Mouse (Mus musculus): ENCODE measurements at regions not wholly inside any gene's neighbourhood (a gene's known extent, or its start where the extent isn't known, plus 50 kb on each side); places are given as distances from the start of the nearest gene placed in this dataset.

DNA sequence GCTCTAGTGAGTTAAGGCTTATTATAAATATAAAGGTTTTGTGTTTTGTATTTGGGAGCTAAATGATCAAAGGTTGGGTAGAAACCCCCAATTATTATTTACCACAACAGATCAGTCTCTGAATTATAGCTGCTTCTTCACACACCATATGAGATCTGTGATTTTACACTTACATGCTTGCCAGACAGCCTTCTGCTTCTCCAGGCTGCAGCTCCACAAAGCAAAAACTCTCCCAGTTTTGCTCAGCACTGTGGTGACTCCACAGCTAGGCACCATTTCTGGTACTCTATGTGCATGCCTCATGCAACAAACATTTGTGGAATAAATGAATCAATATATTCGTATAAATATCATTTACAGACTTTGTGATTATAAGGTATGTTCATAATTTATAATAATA lies 199.4 kb upstream of the Gm10306 start:
- Histone ChIP-seq H3K27ac (ENCODE audit: low read depth) (no peak overlapping the region), H3K36me3 (replicated peaks; ENCODE audit: control insufficient read depth, insufficient read depth, low read length) (no peaks in the 10 kb centered on the region), H3K4me3 (ENCODE audit: low read depth, low read length) (no peak overlapping the region), H3K4me1 (ENCODE audit: control insufficient read depth, insufficient read depth) (no peaks in the 10 kb centered on the region), H3K27me3 (ENCODE audit: control insufficient read depth, insufficient read depth, low read length) (no peaks in the 10 kb centered on the region), H3K9me3 (replicated peaks; ENCODE audit: control insufficient read depth, low read length) (no peaks in the 10 kb centered on the region), H3K4me2 (ENCODE audit: low read depth, low read length) (no peak overlapping the region), H3K9ac (replicated peaks; ENCODE audit: low read depth, low read length) (no peak overlapping the region)
- 53% methylated on average over 1 of the region's 1 CpGs for WGBS
- no peak for ATAC-seq (ENCODE audit: insufficient read depth, low read depth)
- TF ChIP-seq EP300 (IDR thresholded peaks at IDR 0.05; ENCODE audit: low read depth) = no peak
- no peak for TF ChIP-seq CTCF (IDR thresholded peaks at IDR 0.05; ENCODE audit: low read depth)
- DNase-seq (ENCODE audit: low spot score) = no peak

- ATAC-seq (ENCODE audit: insufficient read depth, low read depth) = no peak
- DNase-seq (ENCODE audit: low spot score) = no peak
- TF ChIP-seq CTCF (IDR thresholded peaks at IDR 0.05; ENCODE audit: low read depth) (no peak), EP300 (IDR thresholded peaks at IDR 0.05; ENCODE audit: low read depth) (no peak)
Measured at GRCm38 (mm10) chr4:94360810-94361527, 195.4 kb upstream of the Gm10306 start.

DNA sequence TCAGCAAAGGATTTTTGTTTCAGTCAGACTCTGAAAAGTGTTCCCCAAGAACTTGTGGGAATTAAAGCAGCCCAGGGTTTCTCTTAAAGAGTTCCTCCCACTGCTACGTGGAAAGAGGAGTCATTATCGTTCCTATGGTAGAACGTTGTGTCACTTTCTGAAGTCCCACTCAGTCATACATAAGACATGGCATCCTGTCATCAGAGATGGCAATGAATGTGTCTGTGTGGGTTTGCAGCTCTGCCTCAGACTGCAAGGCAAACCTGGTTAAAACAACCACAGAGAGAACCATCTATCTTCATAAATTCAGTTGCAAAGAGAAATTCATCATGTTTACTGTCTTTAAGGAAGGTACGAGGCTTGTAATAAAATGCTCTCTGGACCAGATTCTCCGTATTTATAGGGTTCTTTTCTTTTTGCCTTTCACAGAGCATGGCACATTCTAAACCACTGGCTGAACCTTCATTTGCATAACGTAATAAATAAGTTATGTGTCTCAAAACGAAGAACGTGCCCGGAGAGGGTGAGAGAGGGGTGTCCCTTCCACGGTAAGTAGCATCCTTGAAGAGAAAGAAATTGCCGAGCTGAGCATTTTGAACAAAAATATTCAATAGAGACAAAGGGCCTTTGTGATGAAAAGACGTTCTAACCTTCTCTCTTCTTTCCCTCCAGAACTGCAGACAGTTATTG lies 194.7 kb upstream of the Gm10306 start:
- no peaks in the 10 kb centered on the region for H3K27me3 ChIP-seq (ENCODE audit: control insufficient read depth, insufficient read depth, low read length)
- H3K9ac ChIP-seq (replicated peaks; ENCODE audit: low read depth, low read length) = no peak overlapping the region
- DNase-seq (ENCODE audit: low spot score) = no peak
- ATAC-seq (ENCODE audit: insufficient read depth, low read depth) = no peak
- H3K4me1 ChIP-seq (ENCODE audit: control insufficient read depth, insufficient read depth) = no peaks in the 10 kb centered on the region
- H3K27ac ChIP-seq (ENCODE audit: low read depth) = no peak overlapping the region
- TF ChIP-seq CTCF (IDR thresholded peaks at IDR 0.05; ENCODE audit: low read depth) = no peak
- TF ChIP-seq EP300 (IDR thresholded peaks at IDR 0.05; ENCODE audit: low read depth) = no peak
- no peaks in the 10 kb centered on the region for H3K36me3 ChIP-seq (replicated peaks; ENCODE audit: control insufficient read depth, insufficient read depth, low read length)
- WGBS = 75% methylated on average over 12 of the region's 12 CpGs
- no peak overlapping the region for H3K4me2 ChIP-seq (ENCODE audit: low read depth, low read length)
- no peak overlapping the region for H3K4me3 ChIP-seq (ENCODE audit: low read depth, low read length)
- H3K9me3 ChIP-seq (replicated peaks; ENCODE audit: control insufficient read depth, low read length) = no peaks in the 10 kb centered on the region

More at GRCm38 (mm10) chr4:94360810-94361527, 195.4 kb upstream of the Gm10306 start:
- Histone ChIP-seq H3K9me3 (replicated peaks; ENCODE audit: control insufficient read depth, low read length) (no peaks in the 10 kb centered on the region), H3K4me3 (ENCODE audit: low read depth, low read length) (no peak overlapping the region), H3K4me1 (ENCODE audit: control insufficient read depth, insufficient read depth) (no peaks in the 10 kb centered on the region), H3K4me2 (ENCODE audit: low read depth, low read length) (no peak overlapping the region), H3K9ac (replicated peaks; ENCODE audit: low read depth, low read length) (no peak overlapping the region), H3K27ac (ENCODE audit: low read depth) (no peak overlapping the region), H3K27me3 (ENCODE audit: control insufficient read depth, insufficient read depth, low read length) (no peaks in the 10 kb centered on the region), H3K36me3 (replicated peaks; ENCODE audit: control insufficient read depth, insufficient read depth, low read length) (no peaks in the 10 kb centered on the region)
- WGBS = 83% methylated on average over 13 of the region's 13 CpGs

- no peak for TF ChIP-seq CTCF (IDR thresholded peaks at IDR 0.05; ENCODE audit: low read depth)
- TF ChIP-seq EP300 (IDR thresholded peaks at IDR 0.05; ENCODE audit: low read depth) = no peak
- DNase-seq (ENCODE audit: low spot score) (no peak), ATAC-seq (ENCODE audit: insufficient read depth, low read depth) (no peak)
- Histone ChIP-seq H3K27ac (ENCODE audit: low read depth) (no peak overlapping the region), H3K4me3 (ENCODE audit: low read depth, low read length) (no peak overlapping the region), H3K9ac (replicated peaks; ENCODE audit: low read depth, low read length) (no peak overlapping the region), H3K36me3 (replicated peaks; ENCODE audit: control insufficient read depth, insufficient read depth, low read length) (no peaks in the 10 kb centered on the region), H3K27me3 (ENCODE audit: control insufficient read depth, insufficient read depth, low read length) (no peaks in the 10 kb centered on the region), H3K9me3 (replicated peaks; ENCODE audit: control insufficient read depth, low read length) (no peaks in the 10 kb centered on the region), H3K4me1 (ENCODE audit: control insufficient read depth, insufficient read depth) (no peaks in the 10 kb centered on the region), H3K4me2 (ENCODE audit: low read depth, low read length) (no peak overlapping the region)
- WGBS = 86% methylated on average over 4 of the region's 4 CpGs
Measured at GRCm38 (mm10) chr4:94365375-94365774, 191.0 kb upstream of the Gm10306 start.

DNA sequence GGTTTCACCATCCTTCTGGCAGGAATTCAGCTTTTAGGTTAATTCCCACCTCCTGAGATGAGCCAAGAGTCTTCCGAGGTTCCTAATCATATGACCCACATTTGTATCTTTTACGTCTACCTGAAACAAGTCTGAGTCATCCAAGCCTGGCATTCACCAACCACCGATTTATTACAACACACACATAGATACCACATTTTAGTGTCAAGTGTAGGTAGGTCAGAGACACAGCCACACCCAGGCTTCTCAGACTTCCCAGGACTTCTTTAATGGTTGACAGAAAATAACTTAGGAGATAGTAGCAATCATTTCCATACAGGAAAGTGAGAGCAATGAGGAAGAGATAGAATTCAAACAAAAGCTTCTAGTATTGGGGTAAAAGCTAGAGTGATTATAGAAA lies 189.2 kb upstream of the Gm10306 start:
- Histone ChIP-seq H3K9me3 (replicated peaks; ENCODE audit: control insufficient read depth, low read length) (no peaks in the 10 kb centered on the region), H3K4me1 (ENCODE audit: control insufficient read depth, insufficient read depth) (no peaks in the 10 kb centered on the region), H3K4me3 (ENCODE audit: low read depth, low read length) (no peak overlapping the region), H3K36me3 (replicated peaks; ENCODE audit: control insufficient read depth, insufficient read depth, low read length) (no peaks in the 10 kb centered on the region), H3K4me2 (ENCODE audit: low read depth, low read length) (no peak overlapping the region), H3K27me3 (ENCODE audit: control insufficient read depth, insufficient read depth, low read length) (no peaks in the 10 kb centered on the region), H3K27ac (ENCODE audit: low read depth) (no peak overlapping the region), H3K9ac (replicated peaks; ENCODE audit: low read depth, low read length) (no peak overlapping the region)
- DNase-seq (ENCODE audit: low spot score) (no peak), ATAC-seq (ENCODE audit: insufficient read depth, low read depth) (no peak)
- WGBS = 75% methylated on average over 3 of the region's 3 CpGs
- TF ChIP-seq EP300 (IDR thresholded peaks at IDR 0.05; ENCODE audit: low read depth) (no peak), CTCF (IDR thresholded peaks at IDR 0.05; ENCODE audit: low read depth) (no peak)

Data from heart, postnatal 0 days (tissue).